Mouse (Mus musculus) embryonic fibroblast, embryonic 13.5 days (primary cell): ENCODE data around the gene Zfp991. TPM values are rescaled to one million over a fixed set of nuclear protein-coding genes. Genes with fewer than 3 reads are reported as not detected.
"Not testable (repeated sequence)": the region's sequence is repeated elsewhere in the genome, so short reads cannot be mapped to it uniquely, and the experiment has no call there.

ENCODE experiments used
- H3K27ac ChIP-seq: 2 replicates; pipeline ENCODE4 v1.5.1; 2012; ENCODE audit warnings: low read length, control low read depth, inconsistent platforms; ENCODE audit not compliant: insufficient read depth
- H3K4me1 ChIP-seq: 2 replicates; pipeline ENCODE4 v1.6.1; 2011; ENCODE audit warnings: low read length; ENCODE audit not compliant: control insufficient read depth, insufficient read depth
- H3K4me3 ChIP-seq: 2 replicates; pipeline ENCODE4 v1.5.1; 2011; ENCODE audit warnings: mild to moderate bottlenecking, control low read depth, low read length; ENCODE audit not compliant: insufficient read depth
- polyA plus RNA-seq: library from polyadenylated mRNA; stranded (reverse); fragments of >200 nt; gene quantifications from 2 replicates; pipeline ENCODE4 v1.2.4, GENCODE M21; 2011; ENCODE audit warnings: low read depth; ENCODE audit not compliant: missing spikeins, insufficient read length

Zfp991 gene
- polyA plus RNA-seq, 1 experiment = 20.2 TPM

- H3K4me1 ChIP-seq, H3K27ac ChIP-seq, H3K4me3 ChIP-seq: not testable (repeated sequence)
Measured at GRCm38 (mm10) chr4:147165282-147165681, 33.4 kb downstream of the Zfp991 start.

GRCm38 (mm10) chr4:147170547-147170946, 38.7 kb downstream of the Zfp991 start:
- H3K4me3 ChIP-seq, H3K4me1 ChIP-seq, H3K27ac ChIP-seq: not testable (repeated sequence)

DNA sequence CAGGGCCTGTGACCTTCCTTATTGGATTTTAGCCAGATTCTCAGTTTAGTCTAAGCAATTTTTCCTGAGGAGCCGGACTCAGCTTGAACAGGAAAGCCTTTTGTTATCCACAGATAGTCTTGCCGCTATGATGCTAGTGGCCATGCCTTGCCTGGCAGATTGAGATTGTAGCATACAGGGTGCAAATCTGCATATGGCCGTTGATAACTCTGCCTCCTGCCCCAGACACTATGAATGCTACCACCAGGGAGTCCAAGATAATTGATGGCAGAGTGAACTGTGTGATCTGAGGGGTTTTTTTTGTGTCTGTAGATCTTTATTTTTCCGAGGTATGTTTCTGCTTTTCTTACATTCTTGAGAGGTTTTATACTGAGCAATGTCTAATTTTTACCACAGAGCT, 39.7 kb downstream of the Zfp991 start:
- not testable (repeated sequence) for H3K4me1 ChIP-seq, H3K27ac ChIP-seq, H3K4me3 ChIP-seq

DNA sequence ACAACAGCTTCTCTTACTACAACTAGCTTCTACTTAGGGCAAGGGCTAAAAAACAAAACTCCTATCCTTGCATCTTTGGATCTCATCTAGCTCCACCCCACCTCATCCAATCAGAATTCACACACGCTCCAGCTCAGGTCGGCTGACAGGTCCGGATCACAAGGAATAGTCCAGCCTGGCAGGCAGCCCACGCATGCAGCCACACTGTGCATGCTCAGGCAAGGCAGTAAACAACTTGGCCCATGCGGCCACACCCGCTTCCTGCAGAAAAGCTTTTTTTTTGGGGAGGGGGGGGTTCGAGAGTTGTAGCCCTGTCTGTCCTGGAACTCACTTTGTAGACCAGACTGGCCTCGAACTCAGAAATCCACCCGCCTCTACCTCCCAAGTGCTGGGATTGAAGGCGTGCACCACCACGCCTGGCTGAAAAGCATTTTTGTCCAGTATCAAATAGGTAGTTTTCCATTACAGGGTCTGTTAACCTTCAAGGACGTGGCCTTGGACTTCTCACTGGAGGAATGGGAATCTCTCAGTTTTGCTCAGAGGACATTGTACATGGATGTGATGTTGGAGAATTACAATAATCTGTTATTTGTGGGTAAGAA, 44.5 kb downstream of the Zfp991 start:
- H3K27ac ChIP-seq, H3K4me3 ChIP-seq, H3K4me1 ChIP-seq: not testable (repeated sequence)

GRCm38 (mm10) chr4:147181141-147181685, 49.4 kb downstream of the Zfp991 start:
- not testable (repeated sequence) for H3K4me3 ChIP-seq, H3K27ac ChIP-seq, H3K4me1 ChIP-seq

GRCm38 (mm10) chr4:147181969-147182705, 50.3 kb downstream of the Zfp991 start:
- H3K4me1 ChIP-seq, H3K4me3 ChIP-seq, H3K27ac ChIP-seq: not testable (repeated sequence)

GRCm38 (mm10) chr4:147186824-147187223, 55.0 kb downstream of the Zfp991 start:
- not testable (repeated sequence) for H3K4me3 ChIP-seq, H3K27ac ChIP-seq, H3K4me1 ChIP-seq

- not testable (repeated sequence) for H3K27ac ChIP-seq, H3K4me1 ChIP-seq, H3K4me3 ChIP-seq
Measured at GRCm38 (mm10) chr4:147187283-147187965, 55.6 kb downstream of the Zfp991 start.

DNA sequence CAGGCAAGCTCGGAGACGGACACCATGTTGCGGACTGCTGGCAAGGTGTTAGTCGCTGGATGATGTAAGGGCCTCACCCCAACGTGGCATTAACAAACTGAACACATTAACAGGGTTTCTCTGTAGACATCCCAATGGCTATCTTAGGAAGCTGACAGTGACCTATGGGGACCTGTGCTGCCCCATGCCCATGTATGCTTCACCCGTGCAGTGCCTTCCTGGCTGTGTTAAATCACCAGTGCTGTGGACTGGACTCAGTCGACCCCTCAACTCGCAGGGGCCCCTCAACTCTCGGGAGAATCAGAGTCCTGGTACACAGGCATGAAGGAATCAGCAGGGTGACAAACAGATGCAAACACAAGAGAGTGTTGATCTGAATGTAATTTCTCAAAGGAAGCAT, 63.3 kb downstream of the Zfp991 start:
- not testable (repeated sequence) for H3K27ac ChIP-seq, H3K4me3 ChIP-seq, H3K4me1 ChIP-seq

DNA sequence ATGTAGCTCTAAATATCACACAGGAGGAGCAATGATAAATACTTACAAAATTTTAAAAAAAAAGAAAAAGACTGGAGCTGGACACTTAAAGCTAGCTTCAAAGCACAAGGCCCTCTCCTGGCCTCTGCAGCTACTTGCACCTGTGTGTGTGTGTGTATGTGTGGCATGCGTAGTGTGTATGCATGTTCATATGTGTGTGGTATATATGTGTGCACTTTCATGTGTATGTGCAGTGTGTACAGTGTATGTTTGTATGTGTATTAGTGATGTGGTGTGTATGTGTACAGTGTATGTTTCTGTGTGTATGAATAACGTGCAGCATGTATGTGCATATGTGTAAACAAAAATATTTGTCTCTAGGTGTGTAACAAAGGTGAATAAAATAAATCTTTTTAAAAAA, 65.4 kb downstream of the Zfp991 start:
- H3K4me1 ChIP-seq, H3K4me3 ChIP-seq, H3K27ac ChIP-seq: not testable (repeated sequence)

DNA sequence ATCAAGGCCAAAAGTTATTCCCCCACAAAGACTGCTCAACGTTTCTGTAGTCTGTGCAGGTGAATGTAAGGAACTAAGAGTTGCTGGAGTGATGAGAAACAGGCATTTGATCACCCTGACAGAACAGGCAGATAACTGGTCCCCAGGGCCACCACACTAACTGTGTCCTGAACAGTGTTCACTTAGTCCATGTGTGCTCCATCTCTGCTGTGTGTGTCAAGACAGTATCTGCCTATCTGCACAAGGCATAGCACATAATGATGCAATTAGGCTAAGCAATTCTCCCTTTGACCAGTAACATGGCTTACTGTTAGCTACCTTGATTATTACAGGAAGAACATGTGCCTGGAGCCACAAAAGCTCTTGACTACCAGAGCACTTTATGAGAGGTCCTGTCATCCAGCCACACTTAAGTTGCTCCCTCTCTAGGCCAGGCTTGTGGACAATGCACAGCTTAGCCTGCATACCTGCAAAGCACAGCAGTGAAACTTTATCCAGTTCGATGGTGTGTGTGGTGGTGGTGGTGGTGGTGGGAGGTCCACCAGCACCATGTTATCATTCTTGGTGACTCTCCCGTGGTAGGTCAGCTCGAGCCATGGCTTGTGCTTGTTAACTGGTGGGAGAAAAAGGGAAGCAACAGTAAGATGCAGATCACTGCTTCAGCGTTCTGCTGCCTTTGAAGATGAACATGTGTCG, 67.4 kb downstream of the Zfp991 start:
- H3K27ac ChIP-seq, H3K4me1 ChIP-seq: not testable (repeated sequence)

GRCm38 (mm10) chr4:147201920-147202660, 70.3 kb downstream of the Zfp991 start:
- H3K27ac ChIP-seq, H3K4me3 ChIP-seq, H3K4me1 ChIP-seq: not testable (repeated sequence)

More for the DNA sequence above, 67.4 kb downstream of the Zfp991 start:
- not testable (repeated sequence) for H3K4me3 ChIP-seq

DNA sequence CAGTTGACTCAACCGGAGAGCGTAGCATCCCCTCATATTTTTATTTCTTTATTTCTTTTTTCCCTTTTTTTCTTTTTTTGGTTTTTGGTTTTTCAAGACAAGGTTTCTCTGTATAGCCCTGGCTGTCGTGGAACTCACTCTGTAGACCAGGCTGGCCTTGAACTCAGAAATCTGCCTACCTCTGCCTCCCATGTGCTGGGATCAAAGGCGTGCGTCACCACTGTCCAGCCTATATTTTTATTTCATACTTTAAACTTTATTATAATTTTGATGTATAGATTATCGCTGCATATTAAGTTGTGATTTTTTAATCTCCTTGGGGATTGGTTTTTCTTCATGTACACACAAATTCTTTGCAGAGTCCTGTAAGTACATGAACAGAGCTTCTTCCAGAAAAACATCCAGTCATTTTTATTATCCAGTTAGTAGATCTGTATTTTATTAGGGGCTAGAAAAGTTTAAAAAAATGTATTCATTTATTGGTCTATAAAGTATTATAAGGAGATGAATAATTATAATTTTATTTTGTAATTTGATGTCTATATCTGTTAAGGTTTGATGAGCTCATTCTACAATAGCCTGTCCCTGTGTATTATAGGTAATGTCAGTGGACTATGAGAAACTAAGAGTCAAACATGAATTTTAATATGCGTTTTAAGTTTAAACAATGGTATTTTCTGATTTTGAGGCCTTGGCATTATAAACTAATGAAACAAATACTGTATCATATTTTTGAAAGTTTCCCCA, 80.5 kb downstream of the Zfp991 start:
- not testable (repeated sequence) for H3K4me1 ChIP-seq, H3K4me3 ChIP-seq

GRCm38 (mm10) chr4:147214233-147214632, 82.4 kb downstream of the Zfp991 start:
- H3K27ac ChIP-seq, H3K4me1 ChIP-seq, H3K4me3 ChIP-seq: not testable (repeated sequence)

More for the DNA sequence above, 80.5 kb downstream of the Zfp991 start:
- H3K27ac ChIP-seq = not testable (repeated sequence)
